Mouse (Mus musculus) erythroblast, adult 5-6 weeks (primary cell): Measurements from ENCODE around the gene Med27. TPM values are rescaled to one million over a fixed set of nuclear protein-coding genes. Genes with fewer than 3 reads are reported as not detected.

Experiments used
- ATAC-seq: replicated peaks from 2 replicates; pipeline ENCODE4 v1.8.0; 2016; ENCODE audit warnings: moderate number of reproducible peaks, mild to moderate bottlenecking, moderate TSS enrichment, inconsistent platforms; ENCODE audit not compliant: poor library complexity, low FRiP score, severe bottlenecking
- total RNA-seq, 2 experiments: library from RNA; stranded (forward) in 1 of 2; stranded (reverse) in 1 of 2; fragments of 150-400 nt in 1 of 2; fragments of 200-764, 138-1000 nt in 1 of 2; gene quantifications; 2 replicates each; pipeline versions ENCODE4 v1.2.3 to v1.2.4; 2015 to 2017; ENCODE audit warnings: low replicate concordance in 2 of 2

The Med27 gene
- total RNA-seq, 2 experiments from 2014 or later, result 4.0 to 5.0 TPM

DNA sequence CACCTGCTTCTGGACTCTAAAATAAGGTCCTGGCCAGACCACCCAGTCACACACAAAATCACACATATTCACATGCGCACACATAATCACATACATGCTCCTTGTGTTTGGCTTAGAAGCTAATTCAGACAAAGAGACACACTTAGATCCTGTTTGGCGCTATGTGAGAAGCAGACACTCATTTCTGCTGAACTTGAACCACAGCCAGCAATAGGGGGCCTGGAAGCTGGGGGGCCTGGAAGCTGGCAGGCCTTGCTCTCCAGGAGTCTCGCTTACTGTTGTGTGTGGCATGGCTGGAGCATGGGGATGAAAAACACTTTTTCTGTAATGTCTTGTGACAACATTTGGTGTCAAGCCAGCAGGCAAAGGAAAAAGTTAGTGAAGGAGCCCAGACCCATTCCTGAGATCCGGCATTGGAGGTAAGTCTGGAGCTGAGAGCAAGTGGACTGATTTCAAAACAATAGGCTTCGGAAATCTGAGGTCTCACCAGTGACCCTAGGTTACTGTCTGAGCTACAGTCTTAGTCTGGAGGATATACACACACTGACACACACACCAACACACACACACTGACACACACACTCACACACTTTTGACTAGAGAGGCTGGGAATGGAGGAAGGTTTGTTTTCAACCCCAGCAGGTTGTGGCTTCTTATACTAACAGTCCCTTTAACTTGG is 189.1 kb downstream of the Med27 start:
- no peak for ATAC-seq

DNA sequence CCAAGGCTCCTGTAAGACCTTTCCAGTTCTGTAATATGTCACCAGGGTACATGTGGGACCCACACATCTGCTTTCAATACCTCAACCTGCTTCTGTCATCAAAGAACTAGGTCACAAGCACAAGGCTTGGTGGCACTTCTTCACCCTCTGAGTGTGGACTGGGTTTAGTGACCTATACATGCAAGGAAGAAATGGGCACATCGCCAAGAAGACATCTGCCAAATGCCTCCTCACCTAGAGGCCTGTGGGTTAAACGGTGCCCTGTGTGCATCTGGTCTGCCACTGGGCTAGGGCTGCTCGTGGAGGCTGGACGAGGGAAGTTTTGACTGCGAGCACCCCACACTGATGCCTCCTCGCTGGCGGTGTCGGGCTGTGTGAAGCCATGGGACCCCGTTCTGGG is 189.9 kb downstream of the Med27 start:
- ATAC-seq, result no peak

GRCm38 (mm10) chr2:29537334-29537733 is 190.7 kb downstream of the Med27 start:
- ATAC-seq, result no peak

GRCm38 (mm10) chr2:29542039-29542438 is 195.4 kb downstream of the Med27 start:
- ATAC-seq, result no peak

- no peak for ATAC-seq
Observed at GRCm38 (mm10) chr2:29546571-29546970, 200.0 kb downstream of the Med27 start.

DNA sequence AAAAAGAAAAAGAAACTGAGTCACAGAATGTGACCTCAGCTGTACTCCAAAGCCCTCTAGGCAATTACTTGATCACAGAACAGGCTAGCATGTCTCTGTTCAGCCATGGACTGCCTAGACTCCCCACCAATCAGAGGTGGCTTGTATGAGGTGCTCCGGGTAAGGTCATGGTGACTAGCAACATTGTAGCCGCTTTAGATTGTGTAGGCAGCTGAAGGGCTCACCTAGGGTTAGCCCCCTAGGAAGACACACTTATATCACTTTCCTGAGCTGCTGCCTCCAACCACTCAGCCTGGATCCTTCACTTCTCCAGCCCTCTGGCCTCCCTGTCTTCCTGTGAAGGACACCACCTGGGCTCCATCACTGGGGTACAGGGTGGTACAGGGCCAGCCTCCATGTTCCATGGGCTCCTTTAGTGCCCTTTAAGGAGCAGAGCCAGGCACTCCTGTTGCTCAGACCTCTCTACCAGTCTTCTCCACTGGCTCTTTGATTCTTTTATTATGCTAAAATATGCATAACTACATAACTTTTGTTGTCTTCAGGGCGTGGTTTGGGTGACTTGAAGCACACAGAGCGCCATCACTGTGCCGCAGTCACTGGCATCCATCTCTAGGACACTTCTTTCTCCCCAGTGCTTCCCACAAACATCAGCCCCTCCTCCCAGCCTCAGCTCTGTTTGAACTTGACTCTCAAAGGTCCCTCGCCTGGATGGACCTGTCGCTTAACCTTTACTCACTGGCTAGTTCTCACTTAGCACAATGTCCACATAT is 205.4 kb downstream of the Med27 start:
- ATAC-seq, result no peak

DNA sequence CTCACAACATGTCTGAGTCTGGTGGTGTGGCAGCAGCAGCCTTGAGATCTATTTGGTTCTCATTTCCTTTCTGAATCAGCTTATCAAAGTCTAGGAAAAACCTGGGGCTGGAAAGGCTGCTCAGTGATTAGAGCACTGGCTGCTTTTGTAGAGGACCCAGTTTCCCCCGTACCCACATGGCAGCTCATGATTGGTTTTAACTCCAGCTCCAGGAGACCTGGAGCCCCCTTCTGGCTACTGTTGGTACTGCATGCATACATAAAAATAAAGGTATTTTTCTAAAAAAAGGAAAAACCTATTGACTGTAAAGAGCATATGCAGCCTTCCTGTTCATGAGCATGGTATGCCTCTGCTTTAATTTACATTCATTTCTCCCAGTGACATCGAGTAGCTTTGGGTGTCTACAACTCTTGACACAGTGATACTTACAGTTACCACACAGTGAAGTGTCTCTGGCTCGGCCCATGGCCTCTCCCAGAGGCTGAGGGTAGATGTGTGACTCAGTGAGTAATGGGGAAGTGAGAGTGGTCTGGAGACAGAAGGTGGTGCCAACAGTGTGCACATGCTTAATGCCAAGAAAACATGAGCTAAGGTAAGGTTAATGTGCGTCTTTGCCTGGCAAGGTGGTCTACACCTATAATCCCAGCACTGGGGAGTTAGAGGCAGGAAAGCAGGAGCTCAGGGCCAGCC is 207.5 kb downstream of the Med27 start:
- no peak for ATAC-seq

- no peak for ATAC-seq
Observed at GRCm38 (mm10) chr2:29558561-29558960, 211.9 kb downstream of the Med27 start.

DNA sequence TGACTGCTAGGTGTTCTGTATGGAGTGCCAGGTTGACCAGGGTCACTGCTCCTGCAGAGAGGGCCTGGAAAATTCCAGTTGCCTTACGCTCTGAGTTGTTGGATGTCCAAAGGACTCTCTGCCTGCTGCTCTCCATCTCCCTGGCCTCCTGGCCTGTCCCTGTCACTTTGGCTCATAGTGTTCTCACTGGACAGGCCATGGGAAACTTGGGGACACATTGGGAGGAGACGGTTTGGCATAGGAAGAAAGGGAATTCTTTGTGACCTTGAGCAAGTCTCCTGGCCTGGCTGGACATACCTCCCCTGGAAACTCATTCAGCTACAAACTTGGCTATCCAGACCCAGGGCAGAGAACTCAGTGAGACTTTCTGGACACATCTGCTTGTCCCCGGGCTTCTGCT is 213.3 kb downstream of the Med27 start:
- ATAC-seq, result no peak

DNA sequence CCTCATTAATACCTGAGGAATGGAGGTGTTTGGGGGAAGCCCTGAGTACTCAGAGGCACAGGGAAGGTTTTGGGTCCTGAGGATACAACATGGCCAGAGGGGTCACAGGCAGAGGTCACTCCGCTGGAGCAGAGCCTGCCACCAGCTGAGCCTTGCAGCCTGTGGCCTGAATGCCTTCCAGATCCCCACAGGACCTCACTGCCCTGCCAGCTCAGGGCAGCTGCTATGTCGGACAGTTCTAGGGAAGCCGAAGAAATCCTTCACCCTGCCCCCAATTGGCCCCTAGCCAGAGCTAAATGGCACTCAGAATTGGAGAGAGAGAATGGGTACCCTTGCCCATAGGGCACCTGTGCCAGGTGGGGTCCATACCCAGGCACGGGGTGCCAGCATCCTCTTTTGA is 214.8 kb downstream of the Med27 start:
- ATAC-seq, result no peak

DNA sequence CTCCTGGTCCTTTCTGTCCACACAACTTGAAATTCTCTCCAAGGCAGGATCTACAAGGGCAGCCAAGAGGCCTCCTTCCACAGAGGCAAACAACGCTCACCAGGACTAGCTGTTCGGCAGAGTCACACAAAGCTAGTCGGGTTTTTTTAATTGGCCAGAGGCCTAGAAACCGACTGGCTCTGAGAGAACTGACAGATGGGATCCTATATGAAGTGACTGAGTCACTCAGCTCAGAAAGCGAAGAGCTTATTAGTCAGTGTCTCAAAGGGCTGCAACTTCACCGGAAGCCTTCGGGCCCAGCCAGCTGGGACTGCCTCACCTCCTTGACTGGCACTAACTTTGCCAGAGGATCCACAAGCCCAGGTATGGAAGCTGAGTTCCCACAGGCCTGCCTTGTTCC is 217.4 kb downstream of the Med27 start:
- no peak for ATAC-seq

DNA sequence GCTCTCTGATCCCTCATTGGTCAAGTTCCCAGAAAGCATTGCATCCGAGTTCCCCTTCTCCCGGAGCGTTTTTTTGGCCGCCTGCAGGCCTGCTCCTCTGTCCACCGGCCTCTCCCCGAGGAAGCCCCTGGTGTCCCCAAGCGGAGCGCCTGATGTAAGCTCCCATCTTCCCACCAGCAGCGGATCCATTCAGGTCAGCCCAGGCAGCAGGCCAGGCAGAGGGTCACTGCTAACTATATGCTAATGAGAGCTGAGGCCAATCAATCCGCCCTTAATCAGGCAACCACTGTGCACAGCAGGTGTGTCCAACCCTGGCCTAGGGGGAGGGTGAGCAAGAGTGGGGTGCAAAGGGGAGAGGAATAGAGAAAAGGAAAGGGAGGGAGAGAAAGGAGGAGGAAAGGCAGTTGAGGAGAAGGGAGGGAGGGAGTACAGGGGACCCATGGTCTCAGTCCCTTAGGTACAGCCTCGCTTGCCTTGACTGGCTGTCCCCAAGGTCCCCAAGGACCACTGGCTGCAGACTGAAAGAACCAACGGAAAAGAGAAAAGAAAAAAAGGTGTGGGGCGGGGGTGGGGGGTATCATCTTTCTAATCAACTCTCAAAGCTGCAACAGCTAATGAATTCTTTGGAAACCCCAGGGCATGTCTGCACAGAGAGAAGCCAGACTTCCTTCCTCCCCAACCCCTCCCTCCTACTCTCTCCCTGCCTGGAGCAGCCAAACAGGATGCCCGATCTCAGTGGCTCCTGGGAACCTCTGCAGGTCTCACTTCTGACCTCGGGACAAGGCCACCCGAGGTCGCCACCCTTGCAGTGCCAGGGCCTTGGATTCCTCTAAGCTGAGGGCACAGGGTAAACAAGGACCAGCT is 219.2 kb downstream of the Med27 start:
- ATAC-seq, result no peak

DNA sequence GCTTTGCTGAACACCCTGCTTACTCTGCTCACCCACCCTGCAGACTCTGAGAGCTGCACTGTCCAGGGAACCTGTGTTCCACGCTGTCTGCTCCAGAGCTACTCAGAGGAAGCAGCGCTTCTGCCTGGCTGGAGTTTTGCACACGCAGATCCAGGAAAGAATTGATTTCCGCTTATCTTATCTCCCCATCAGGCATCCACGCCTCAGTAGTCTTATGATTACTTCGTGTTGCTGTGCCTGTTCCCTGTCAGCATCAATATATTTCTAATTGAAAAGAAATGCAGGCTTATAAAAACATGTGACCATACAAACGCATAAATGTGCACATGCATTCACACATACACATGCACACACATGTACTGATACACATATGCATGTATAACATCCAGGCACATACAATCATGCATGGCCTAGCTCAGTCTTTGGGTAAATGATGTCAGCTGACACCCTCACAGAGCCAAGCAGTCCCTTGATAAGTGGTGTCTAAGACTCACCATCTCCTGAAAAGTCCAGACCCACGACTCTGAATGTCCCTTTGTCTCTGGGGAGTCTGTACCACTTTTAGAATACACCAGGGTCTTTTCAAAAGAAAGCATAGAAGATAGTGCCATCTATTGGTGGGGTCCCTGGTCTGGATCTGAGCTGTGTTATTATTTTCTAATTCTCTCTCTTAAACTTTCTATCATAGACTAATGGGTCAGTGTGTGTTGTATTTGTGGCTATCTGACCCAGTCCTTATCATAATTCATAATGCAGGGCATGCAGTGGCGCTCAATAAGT is 225.5 kb downstream of the Med27 start:
- ATAC-seq, result no peak

DNA sequence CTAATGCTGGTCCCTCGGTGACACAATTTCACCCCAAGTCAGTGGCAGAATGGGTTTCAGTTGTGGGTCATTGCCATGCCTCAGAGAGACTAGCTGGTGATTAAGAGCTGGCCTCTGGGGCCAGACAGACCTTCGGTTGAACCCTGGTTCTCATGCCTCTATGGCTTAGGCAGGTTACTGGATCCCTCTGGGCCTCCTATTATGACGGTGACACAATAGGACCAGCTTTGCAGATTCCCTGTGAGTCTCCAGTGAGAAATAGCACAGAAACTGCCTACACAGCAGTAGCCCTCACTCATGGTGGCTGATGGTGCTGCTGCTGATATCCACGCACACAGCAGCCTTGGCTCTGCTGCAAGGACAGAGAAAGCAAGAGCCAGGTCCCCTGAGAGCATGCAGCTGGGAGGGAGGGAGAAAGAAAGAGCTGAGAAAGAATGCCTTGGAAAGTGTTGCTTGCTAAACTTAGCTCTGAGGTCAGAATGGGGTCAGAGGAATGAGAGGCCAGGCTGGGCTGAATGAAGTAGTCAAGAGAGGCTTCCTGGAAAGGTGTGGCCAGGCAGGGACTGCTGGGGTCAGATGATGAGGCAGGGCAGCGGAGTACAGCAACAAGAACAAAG is 226.3 kb downstream of the Med27 start:
- no peak for ATAC-seq

DNA sequence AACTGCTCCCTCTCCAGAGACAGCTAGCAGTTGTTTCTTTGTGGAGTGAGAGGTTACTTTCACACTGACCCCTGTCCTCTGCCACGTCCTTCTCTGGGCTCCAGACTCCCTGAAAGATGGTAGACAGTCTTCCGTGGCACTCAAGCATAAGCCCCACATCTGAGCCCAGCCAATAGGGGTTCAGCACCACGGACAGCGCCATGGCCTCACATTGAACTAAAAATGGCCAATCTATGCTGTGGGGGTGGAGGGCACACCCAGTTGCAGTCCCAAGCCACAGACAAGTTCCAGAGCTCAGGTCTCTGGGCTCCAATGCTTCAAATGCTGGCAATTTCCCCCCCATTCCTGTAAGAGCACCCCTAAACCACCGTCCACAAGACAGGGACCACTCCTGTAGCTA is 227.0 kb downstream of the Med27 start:
- no peak for ATAC-seq

- no peak for ATAC-seq
Observed at GRCm38 (mm10) chr2:29574187-29574586, 227.6 kb downstream of the Med27 start.
